Mouse (Mus musculus): Measurements from ENCODE around the gene Lhx6. TPM values are rescaled to one million over a fixed set of nuclear protein-coding genes. Genes with fewer than 3 reads are reported as not detected.

The Lhx6 gene
- total RNA-seq, 2 experiments from 2014 or later, result 3.6 to 4.5 TPM

GRCm38 (mm10) chr2:36097129-36097815 lies 7.9 kb downstream of the Lhx6 start:
- DNase-seq, result no peak
- intact Hi-C loops (cut with DNase I; ENCODE audit: low total_unique reads), result no loop called here

- intact Hi-C loops (cut with DNase I; ENCODE audit: low total_unique reads), result no loop called here
- DNase-seq, result no peak
Measured at GRCm38 (mm10) chr2:36093914-36094475, 11.2 kb downstream of the Lhx6 start.

- intact Hi-C loops (cut with DNase I; ENCODE audit: low total_unique reads), result no loop called here
- DNase-seq, result no peak
Measured at GRCm38 (mm10) chr2:36093301-36093700, 11.9 kb downstream of the Lhx6 start.

GRCm38 (mm10) chr2:36092748-36093147 lies 12.5 kb downstream of the Lhx6 start:
- DNase-seq, result no peak
- intact Hi-C loops (cut with DNase I; ENCODE audit: low total_unique reads), result no loop called here

GRCm38 (mm10) chr2:36090853-36091741 lies 14.1 kb downstream of the Lhx6 start:
- intact Hi-C loops (cut with DNase I; ENCODE audit: low total_unique reads), result no loop called here
- DNase-seq, result peak; percentile 39

- intact Hi-C loops (cut with DNase I; ENCODE audit: low total_unique reads), result no loop called here
- no peak for DNase-seq
Measured at GRCm38 (mm10) chr2:36089190-36089589, 16.0 kb downstream of the Lhx6 start.

- no peak for DNase-seq
- intact Hi-C loops (cut with DNase I; ENCODE audit: low total_unique reads), result no loop called here
Measured at GRCm38 (mm10) chr2:36085041-36085440, 20.2 kb downstream of the Lhx6 start.

GRCm38 (mm10) chr2:36082802-36083580 lies 22.2 kb downstream of the Lhx6 start:
- intact Hi-C loops (cut with DNase I; ENCODE audit: low total_unique reads), result no loop called here
- no peak for DNase-seq

- intact Hi-C loops (cut with DNase I; ENCODE audit: low total_unique reads), result no loop called here
- DNase-seq, result no peak
Measured at GRCm38 (mm10) chr2:36081446-36081845, 23.8 kb downstream of the Lhx6 start.

- intact Hi-C loops (cut with DNase I; ENCODE audit: low total_unique reads), result no loop called here
- DNase-seq, result no peak
Measured at GRCm38 (mm10) chr2:36077160-36077761, 27.9 kb downstream of the Lhx6 start.

- no peak for DNase-seq
- intact Hi-C loops (cut with DNase I; ENCODE audit: low total_unique reads), result no loop called here
Measured at GRCm38 (mm10) chr2:36075210-36075609, 30.0 kb downstream of the Lhx6 start.

- no peak for DNase-seq
- intact Hi-C loops (cut with DNase I; ENCODE audit: low total_unique reads), result no loop called here
Measured at GRCm38 (mm10) chr2:36073781-36074180, 31.4 kb downstream of the Lhx6 start.

- intact Hi-C loops (cut with DNase I; ENCODE audit: low total_unique reads), result no loop called here
- no peak for DNase-seq
Measured at GRCm38 (mm10) chr2:36071660-36072305, 33.4 kb downstream of the Lhx6 start.

GRCm38 (mm10) chr2:36067132-36067531 lies 38.1 kb downstream of the Lhx6 start:
- intact Hi-C loops (cut with DNase I; ENCODE audit: low total_unique reads), result no loop called here
- DNase-seq, result no peak

- intact Hi-C loops (cut with DNase I; ENCODE audit: low total_unique reads), result no loop called here
- DNase-seq, result no peak
Measured at GRCm38 (mm10) chr2:36061409-36061808, 43.8 kb downstream of the Lhx6 start.

- peak; percentile 52 for DNase-seq
- intact Hi-C loops (cut with DNase I; ENCODE audit: low total_unique reads), result no loop called here
Measured at GRCm38 (mm10) chr2:36056248-36056647, 49.0 kb downstream of the Lhx6 start.

- intact Hi-C loops (cut with DNase I; ENCODE audit: low total_unique reads), result no loop called here
- DNase-seq, result no peak
Measured at GRCm38 (mm10) chr2:36053249-36053648, 52.0 kb downstream of the Lhx6 start.

- intact Hi-C loops (cut with DNase I; ENCODE audit: low total_unique reads), result no loop called here
Measured at GRCm38 (mm10) chr2:36049567-36049954, 55.6 kb downstream of the Lhx6 start.

More at GRCm38 (mm10) chr2:36049567-36049954, 55.6 kb downstream of the Lhx6 start:
- DNase-seq, result no peak
